Mouse (Mus musculus) heart, embryonic 13.5 days (tissue): ENCODE measurements around the gene Habp4. TPM values are rescaled to one million over a fixed set of nuclear protein-coding genes. Genes with fewer than 3 reads are reported as not detected.

Experiments
- ATAC-seq: fragments of 200-750 bp; cut with Nextera tagmentation; 2 replicates; pipeline ENCODE4 v1.8.0; 2017; ENCODE audit warnings: moderate TSS enrichment; ENCODE audit not compliant: insufficient number of reproducible peaks, low FRiP score, low TSS enrichment; ENCODE audit errors: extremely low read depth
- H3K27ac ChIP-seq: fragments of 300-500 bp; sonication (generic); replicated peaks from 2 replicates; pipeline ENCODE4 v1.5.1; 2015; ENCODE audit warnings: moderate library complexity, mild to moderate bottlenecking, inconsistent platforms
- H3K27me3 ChIP-seq: fragments of 300-500 bp; sonication (generic); replicated peaks from 2 replicates; pipeline ENCODE4 v1.6.1; 2015; ENCODE audit warnings: mild to moderate bottlenecking, inconsistent platforms
- H3K36me3 ChIP-seq: fragments of 300-500 bp; sonication (generic); 2 replicates; pipeline ENCODE4 v1.6.1; 2015; ENCODE audit warnings: mild to moderate bottlenecking, inconsistent platforms
- H3K4me1 ChIP-seq: fragments of 300-500 bp; sonication (generic); 2 replicates; pipeline ENCODE4 v1.6.1; 2015; ENCODE audit warnings: inconsistent platforms
- H3K4me2 ChIP-seq: fragments of 300-500 bp; sonication (generic); 2 replicates; pipeline ENCODE4 v1.6.1; 2015; ENCODE audit warnings: inconsistent platforms, mild to moderate bottlenecking, moderate library complexity
- H3K4me3 ChIP-seq: fragments of 300-500 bp; sonication (generic); 2 replicates; pipeline ENCODE4 v1.5.1; 2015; ENCODE audit warnings: moderate library complexity, mild to moderate bottlenecking, inconsistent platforms
- H3K9ac ChIP-seq: fragments of 300-500 bp; sonication (generic); 2 replicates; pipeline ENCODE4 v1.6.1; 2015; ENCODE audit warnings: inconsistent platforms, mild to moderate bottlenecking, moderate library complexity
- H3K9me3 ChIP-seq: fragments of 300-500 bp; sonication (generic); 2 replicates; pipeline ENCODE4 v1.6.1; 2016; ENCODE audit warnings: inconsistent platforms
- WGBS: fragments of 180-500 bp; shearing (Covaris S2); methylation state at CpG from one replicate; pipeline ENCODE4 v1.1.7; 2015; ENCODE audit warnings: mixed read lengths; 5-methylcytosine and 5-hydroxymethylcytosine counted together
- polyA plus RNA-seq: library from polyadenylated mRNA; unstranded; fragments of >200 nt; fragmentation: Nextera tagmentation; extraction: Ambion mirVana; gene quantifications from 2 replicates; pipeline ENCODE4 v1.2.1, GENCODE M21; 2015

The Habp4 gene
- polyA plus RNA-seq, result 50.1 and 53.9 TPM in 2 replicates

DNA sequence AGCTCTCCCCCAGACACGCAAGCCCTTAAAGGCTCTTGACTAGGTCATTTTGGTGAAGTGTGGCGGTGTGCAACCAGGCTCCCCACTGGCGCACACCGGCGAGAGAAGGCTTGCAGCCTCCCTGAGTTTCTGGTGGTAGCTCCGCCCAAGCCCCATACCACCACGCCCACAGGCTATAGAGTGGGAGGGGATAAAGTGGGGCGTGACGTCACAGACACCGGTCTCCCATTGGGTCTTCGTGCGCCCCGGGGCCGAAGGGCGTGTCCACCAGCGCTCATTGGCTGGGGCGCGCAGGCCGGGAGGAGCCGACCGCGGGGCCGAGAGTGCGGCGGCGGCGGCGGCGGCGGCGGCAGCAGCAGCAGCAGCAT lies at the start of gene Habp4:
Habp4 (plus strand) TSS at position 277 of the 368 bp plus-strand sequence.
- ATAC-seq, result peak; percentile 99
- H3K36me3 ChIP-seq, result peaks cover 15% of the 10 kb centered on the region
- H3K9ac ChIP-seq, result peak within 1 kb of the TSS; percentile 96
- 0 out of 2 replicates have a peak, but pooled peaks cover 8% of the 10 kb centered on the region for H3K9me3 ChIP-seq
- H3K4me2 ChIP-seq, result peak within 1 kb of the TSS; percentile 97
- no peaks in the 10 kb centered on the region for H3K27me3 ChIP-seq
- under 1% methylated on average over 25 of the region's 31 CpGs for WGBS
- peaks cover 27% of the 10 kb centered on the region for H3K4me1 ChIP-seq
- H3K4me3 ChIP-seq, result peak within 1 kb of the TSS; percentile 92
- H3K27ac ChIP-seq, result peak within 1 kb of the TSS; percentile 93

GRCm38 (mm10) chr13:64117442-64117841 lies 44.2 kb upstream of the Habp4 start:
- no peak for ATAC-seq
- no peaks in the 10 kb centered on the region for H3K9me3 ChIP-seq
- H3K4me2 ChIP-seq, result no peak overlapping the region
- no peaks in the 10 kb centered on the region for H3K27me3 ChIP-seq
- no peak overlapping the region for H3K9ac ChIP-seq
- no peak overlapping the region for H3K27ac ChIP-seq
- peaks cover 17% of the 10 kb centered on the region; the same call in 1 of the 2 replicates for H3K36me3 ChIP-seq
- H3K4me1 ChIP-seq, result no peaks in the 10 kb centered on the region
- no peak overlapping the region for H3K4me3 ChIP-seq
- WGBS, result 57% methylated on average over 2 of the region's 2 CpGs

- Histone ChIP-seq H3K27me3 (no peaks in the 10 kb centered on the region), H3K36me3 (peaks cover 12% of the 10 kb centered on the region; the same call in 1 of the 2 replicates), H3K9me3 (0 out of 2 replicates have a peak, but pooled peaks cover 6% of the 10 kb centered on the region), H3K4me3 (no peak overlapping the region), H3K9ac (no peak overlapping the region), H3K4me2 (no peak overlapping the region), H3K27ac (no peak overlapping the region), H3K4me1 (no peaks in the 10 kb centered on the region)
- ATAC-seq, result no peak
- 73% methylated on average over 4 of the region's 4 CpGs for WGBS
Observed at GRCm38 (mm10) chr13:64120760-64121159, 40.9 kb upstream of the Habp4 start.

DNA sequence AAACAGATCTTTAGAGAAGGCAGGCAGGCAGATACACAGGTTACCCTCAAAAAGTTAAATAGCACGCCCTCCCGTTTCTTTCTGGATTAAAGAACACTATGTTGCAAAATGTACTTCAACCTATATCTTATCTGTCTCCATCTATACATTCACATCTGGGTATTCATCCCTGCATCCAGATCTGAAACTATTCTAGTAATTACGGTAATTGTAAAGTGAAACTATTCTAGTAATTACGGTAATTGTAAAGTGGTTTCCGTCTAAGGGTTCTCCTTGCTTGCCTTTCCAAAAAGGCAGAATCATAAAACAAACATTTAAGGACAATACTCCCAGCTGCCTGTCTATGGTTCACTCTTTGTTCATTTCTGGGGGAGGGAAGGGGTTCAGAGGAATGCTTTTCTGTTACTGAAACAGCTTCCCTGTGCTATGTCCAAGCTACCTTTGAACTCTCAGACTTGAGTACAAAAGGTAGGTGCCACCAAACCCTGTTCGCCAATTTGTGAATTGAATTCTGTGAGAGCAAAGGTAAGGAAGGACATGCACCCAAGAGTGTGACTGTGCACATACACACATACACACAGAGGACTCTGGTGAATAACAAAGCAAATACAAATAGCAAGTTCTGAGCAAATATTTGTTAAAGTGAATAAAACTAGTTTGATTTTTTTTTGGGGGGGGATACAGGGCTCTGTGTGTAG lies 38.0 kb upstream of the Habp4 start:
- Histone ChIP-seq H3K27ac (no peak overlapping the region), H3K4me2 (no peak overlapping the region), H3K9ac (no peak overlapping the region), H3K36me3 (0 out of 2 replicates have a peak, but pooled peaks cover under 1% of the 10 kb centered on the region), H3K4me3 (no peak overlapping the region), H3K9me3 (0 out of 2 replicates have a peak, but pooled peaks cover 6% of the 10 kb centered on the region), H3K4me1 (peaks cover 2% of the 10 kb centered on the region; the same call in 1 of the 2 replicates), H3K27me3 (no peaks in the 10 kb centered on the region)
- 33% methylated on average over 6 of the region's 6 CpGs for WGBS
- no peak for ATAC-seq

DNA sequence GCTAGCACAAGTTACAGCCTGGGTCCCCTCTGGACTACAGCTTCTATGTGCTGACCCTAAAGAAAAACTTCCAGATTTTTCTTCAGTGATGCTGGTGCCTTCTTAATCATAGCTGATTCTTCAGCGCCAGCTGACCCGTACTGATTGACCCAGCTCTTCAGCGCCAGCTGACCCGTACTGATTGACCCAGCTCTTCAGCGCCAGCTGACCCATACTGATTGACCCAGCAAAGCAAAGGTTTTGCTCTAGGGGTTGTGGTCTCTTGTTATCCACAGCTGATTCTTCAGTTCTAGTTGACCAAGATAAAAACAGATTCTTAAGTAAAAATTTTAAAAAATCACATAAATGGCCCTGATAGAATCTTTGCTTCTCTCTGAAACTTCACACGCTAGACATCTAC lies 36.7 kb upstream of the Habp4 start:
- Histone ChIP-seq H3K27me3 (no peaks in the 10 kb centered on the region), H3K36me3 (no peaks in the 10 kb centered on the region), H3K9ac (no peak overlapping the region), H3K4me3 (no peak overlapping the region), H3K9me3 (0 out of 2 replicates have a peak, but pooled peaks cover 6% of the 10 kb centered on the region), H3K4me2 (no peak overlapping the region), H3K27ac (no peak overlapping the region), H3K4me1 (peaks cover 6% of the 10 kb centered on the region; the same call in 1 of the 2 replicates)
- no peak for ATAC-seq
- 92% methylated on average over 6 of the region's 6 CpGs for WGBS

GRCm38 (mm10) chr13:64126316-64126715 lies 35.3 kb upstream of the Habp4 start:
- H3K36me3 ChIP-seq, result no peaks in the 10 kb centered on the region; the same call in 1 of the 2 replicates
- H3K4me1 ChIP-seq, result peaks cover 6% of the 10 kb centered on the region; the same call in 1 of the 2 replicates
- H3K27me3 ChIP-seq, result no peaks in the 10 kb centered on the region
- H3K4me3 ChIP-seq, result no peak overlapping the region
- 65% methylated on average over 4 of the region's 4 CpGs for WGBS
- no peak overlapping the region for H3K27ac ChIP-seq
- no peak for ATAC-seq
- 0 out of 2 replicates have a peak, but pooled peaks cover 6% of the 10 kb centered on the region for H3K9me3 ChIP-seq
- H3K4me2 ChIP-seq, result no peak overlapping the region
- H3K9ac ChIP-seq, result no peak overlapping the region

- ATAC-seq, result peak; percentile 72
- Histone ChIP-seq H3K4me2 (peak within 1 kb of the TSS; percentile 81), H3K9ac (peak within 1 kb of the TSS; percentile 90), H3K36me3 (peaks cover 13% of the 10 kb centered on the region), H3K4me1 (peaks cover 6% of the 10 kb centered on the region; the same call in 1 of the 2 replicates), H3K27ac (peak within 1 kb of the TSS; percentile 56), H3K27me3 (no peaks in the 10 kb centered on the region), H3K4me3 (peak within 1 kb of the TSS; percentile 77), H3K9me3 (no peaks in the 10 kb centered on the region)
- 7% methylated on average over 44 of the region's 44 CpGs for WGBS
Observed at GRCm38 (mm10) chr13:64128858-64129615, 32.6 kb upstream of the Habp4 start, which contains the start of gene Slc35d2. Slc35d2 (minus strand) TSS chr13:64129368.

- H3K4me3 ChIP-seq, result peak overlapping the region; percentile 77
- peak overlapping the region; percentile 56 for H3K27ac ChIP-seq
- peak overlapping the region; percentile 90 for H3K9ac ChIP-seq
- WGBS, result 41% methylated on average over 15 of the region's 15 CpGs
- H3K9me3 ChIP-seq, result no peaks in the 10 kb centered on the region
- H3K36me3 ChIP-seq, result peaks cover 21% of the 10 kb centered on the region
- H3K4me1 ChIP-seq, result peaks cover 6% of the 10 kb centered on the region; the same call in 1 of the 2 replicates
- peak overlapping the region; percentile 81 for H3K4me2 ChIP-seq
- ATAC-seq, result peak; percentile 73; the same call in 1 of the 2 replicates
- no peaks in the 10 kb centered on the region for H3K27me3 ChIP-seq
Observed at GRCm38 (mm10) chr13:64129616-64130375, 31.8 kb upstream of the Habp4 start.

DNA sequence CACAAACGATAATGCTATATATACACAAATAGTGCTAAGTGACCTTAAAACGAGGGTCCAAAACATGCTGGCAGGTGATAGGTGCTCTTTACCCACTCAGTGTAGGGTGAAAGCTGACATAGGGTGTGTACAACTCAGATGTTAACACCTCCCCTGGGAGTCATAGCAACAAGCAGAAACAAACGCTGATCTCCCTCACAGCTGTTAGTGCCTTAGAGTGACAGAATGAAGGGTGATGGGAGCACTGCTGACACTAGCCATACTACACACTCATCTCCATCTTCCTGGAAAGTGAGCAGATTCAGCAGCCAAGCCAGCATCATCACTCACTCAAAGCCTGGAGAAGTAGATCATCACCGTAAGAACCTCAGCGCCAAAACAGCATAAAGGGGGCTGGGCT lies 11.5 kb upstream of the Habp4 start:
- peak overlapping the region; percentile 43; the same call in 1 of the 2 replicates for H3K27ac ChIP-seq
- 30% methylated on average over 5 of the region's 5 CpGs for WGBS
- ATAC-seq, result no peak
- H3K4me3 ChIP-seq, result peak overlapping the region; percentile 94
- H3K4me2 ChIP-seq, result peak overlapping the region; percentile 95
- no peaks in the 10 kb centered on the region for H3K9me3 ChIP-seq
- H3K9ac ChIP-seq, result no peak overlapping the region
- no peaks in the 10 kb centered on the region for H3K27me3 ChIP-seq
- no peaks in the 10 kb centered on the region; the same call in 1 of the 2 replicates for H3K36me3 ChIP-seq
- peaks cover 48% of the 10 kb centered on the region for H3K4me1 ChIP-seq

- peak overlapping the region; percentile 96 for H3K27ac ChIP-seq
- no peaks in the 10 kb centered on the region for H3K9me3 ChIP-seq
- peak overlapping the region; percentile 95 for H3K4me2 ChIP-seq
- peaks cover 56% of the 10 kb centered on the region for H3K4me1 ChIP-seq
- peak; percentile 22 for ATAC-seq
- no peaks in the 10 kb centered on the region for H3K27me3 ChIP-seq
- peak overlapping the region; percentile 94 for H3K4me3 ChIP-seq
- no peaks in the 10 kb centered on the region for H3K36me3 ChIP-seq
- peak overlapping the region; percentile 91 for H3K9ac ChIP-seq
- under 1% methylated on average over 42 of the region's 42 CpGs for WGBS
Observed at GRCm38 (mm10) chr13:64152241-64152669, 9.4 kb upstream of the Habp4 start.
